Mouse (Mus musculus) MEL (cell line): ENCODE measurements at regions not wholly inside any gene's neighbourhood (a gene's known extent, or its start where the extent isn't known, plus 50 kb on each side); places are given as distances from the start of the nearest gene placed in this dataset.

Experiments
- DNase-seq: peaks from one replicate; pipeline ENCODE4 v3.0.0; 2011; ENCODE audit warnings: low read depth, low spot score
- H3K27ac ChIP-seq: 2 replicates; pipeline ENCODE4 v1.5.1; 2012; ENCODE audit warnings: low read depth, mild to moderate bottlenecking, control low read depth, low read length, moderate library complexity; ENCODE audit not compliant: control insufficient read depth
- H3K27me3 ChIP-seq, 2 experiments: fragments of 150-350 bp in 1 of 2; sonication (generic) in 1 of 2; 2 replicates each; pipeline ENCODE4 v1.6.1; 2012; ENCODE audit warnings: low read length in 2 of 2, mild to moderate bottlenecking in 2 of 2, improper control_type of control experiment in 1 of 2, moderate library complexity in 1 of 2; ENCODE audit not compliant: insufficient read depth in 2 of 2, control insufficient read depth in 1 of 2
- H3K36me3 ChIP-seq, 2 experiments: 2 replicates each; pipeline ENCODE4 v1.6.1; 2012 to 2014; ENCODE audit warnings: low read length in 2 of 2, improper control_type of control experiment in 1 of 2, inconsistent platforms in 1 of 2, mild to moderate bottlenecking in 1 of 2; ENCODE audit not compliant: insufficient read depth in 2 of 2, control insufficient read depth in 1 of 2
- H3K4me1 ChIP-seq, 2 experiments: fragments of 150-350 bp in 1 of 2; sonication (generic) in 1 of 2; 2 replicates each; pipeline ENCODE4 v1.6.1; 2012; ENCODE audit warnings: low read length in 2 of 2, improper control_type of control experiment in 1 of 2, mild to moderate bottlenecking in 1 of 2; ENCODE audit not compliant: insufficient read depth in 2 of 2, control insufficient read depth in 1 of 2
- H3K4me3 ChIP-seq, 2 experiments: fragments of 150-350 bp in 1 of 2; sonication (generic) in 1 of 2; 2 replicates each; pipeline ENCODE4 v1.5.1; 2012; ENCODE audit warnings: low read depth in 2 of 2, low read length in 2 of 2, mild to moderate bottlenecking in 2 of 2, moderate library complexity in 2 of 2, control low read depth in 1 of 2, improper control_type of control experiment in 1 of 2; ENCODE audit not compliant: control insufficient read depth in 1 of 2, insufficient read depth in 1 of 2
- H3K79me2 ChIP-seq: 2 replicates; pipeline ENCODE4 v1.6.1; 2012; ENCODE audit warnings: mild to moderate bottlenecking, low read length, moderate library complexity; ENCODE audit not compliant: control insufficient read depth, poor library complexity, insufficient read depth
- H3K9ac ChIP-seq: 2 replicates; pipeline ENCODE4 v1.6.1; 2012; ENCODE audit warnings: low read depth, mild to moderate bottlenecking, control low read depth, low read length, moderate library complexity; ENCODE audit not compliant: control insufficient read depth, poor library complexity, severe bottlenecking
- H3K9me3 ChIP-seq: fragments of 150-350 bp; sonication (generic); replicated peaks from 2 replicates; pipeline ENCODE4 v1.6.1; 2012; ENCODE audit warnings: mild to moderate bottlenecking, low read length, improper control_type of control experiment, moderate library complexity; ENCODE audit not compliant: insufficient read depth
- BHLHE40 ChIP-seq: IDR thresholded peaks from 2 replicates; pipeline ENCODE4 v1.6.1; 2012; ENCODE audit warnings: low read depth, mild to moderate bottlenecking, inconsistent platforms, low read length, improper control_type of control experiment, borderline replicate concordance
- CTCF ChIP-seq, 3 experiments: IDR thresholded peaks in 2 of 3; conservative IDR thresholded peaks in 1 of 3; 2 replicates each; pipeline ENCODE4 v1.5.1; 2011 to 2012; ENCODE audit warnings: low read length in 3 of 3, low read depth in 2 of 3, mild to moderate bottlenecking in 2 of 3, improper control_type of control experiment in 1 of 3, inconsistent platforms in 1 of 3, mixed read lengths in 1 of 3, moderate library complexity in 1 of 3; ENCODE audit not compliant: control insufficient read depth in 1 of 3, insufficient read depth in 1 of 3, poor library complexity in 1 of 3, severe bottlenecking in 1 of 3
- EP300 ChIP-seq, 2 experiments: IDR thresholded peaks; 2 replicates each; pipeline ENCODE4 v1.6.1; 2011; ENCODE audit warnings: improper control_type of control experiment in 2 of 2, low read length in 2 of 2, low read depth in 1 of 2, mild to moderate bottlenecking in 1 of 2
- KAT2A ChIP-seq: conservative IDR thresholded peaks from 2 replicates; pipeline ENCODE4 v1.6.1; 2012; ENCODE audit warnings: low read depth, low read length, improper control_type of control experiment, inconsistent platforms
- MAX ChIP-seq: IDR thresholded peaks from 2 replicates; pipeline ENCODE4 v1.6.1; 2011; ENCODE audit warnings: low read length, improper control_type of control experiment
- MEF2A ChIP-seq: IDR thresholded peaks from 2 replicates; pipeline ENCODE4 v1.6.1; 2014; ENCODE audit warnings: low read depth, mild to moderate bottlenecking, inconsistent platforms, low read length, improper control_type of control experiment; ENCODE audit not compliant: poor library complexity, insufficient replicate concordance, severe bottlenecking; ENCODE audit errors: extremely low read depth
- POLR2AphosphoS2 ChIP-seq: IDR thresholded peaks from 2 replicates; pipeline ENCODE4 v1.6.1; 2011; ENCODE audit warnings: low read length, improper control_type of control experiment
- POLR2AphosphoS5 ChIP-seq: IDR thresholded peaks from 2 replicates; pipeline ENCODE4 v1.6.1; 2012; ENCODE audit warnings: low read depth, borderline replicate concordance, mild to moderate bottlenecking, inconsistent platforms, low read length, moderate library complexity, mixed read lengths
- RAD21 ChIP-seq: IDR thresholded peaks from 2 replicates; pipeline ENCODE4 v1.6.1; 2011; ENCODE audit warnings: mild to moderate bottlenecking, low read depth, low read length, improper control_type of control experiment
- SMC3 ChIP-seq: IDR thresholded peaks from 2 replicates; pipeline ENCODE4 v1.6.1; 2011; ENCODE audit warnings: low read depth, low read length, improper control_type of control experiment
- USF1 ChIP-seq: IDR thresholded peaks from 2 replicates; pipeline ENCODE4 v1.6.1; 2014; ENCODE audit warnings: low read depth, mild to moderate bottlenecking, inconsistent platforms, low read length, improper control_type of control experiment, moderate library complexity

DNA sequence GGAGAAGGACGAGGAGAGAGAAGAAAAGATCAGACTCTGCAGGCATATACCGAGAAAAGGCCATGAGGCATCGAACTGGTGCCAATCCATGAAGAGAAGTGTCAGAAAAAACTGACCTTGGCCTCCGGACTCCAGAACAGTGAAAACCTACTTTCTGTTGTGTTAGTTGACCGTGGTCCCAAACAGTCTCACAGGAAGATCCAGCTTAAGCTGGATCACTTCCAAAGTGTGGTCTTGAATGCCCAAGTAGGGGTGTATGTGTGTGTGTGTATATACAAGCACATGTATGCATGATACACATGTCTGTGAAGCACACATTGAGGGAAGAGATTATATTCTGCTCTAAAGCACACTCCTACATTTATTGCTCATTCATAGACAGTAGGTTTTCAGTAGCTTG lies 93.3 kb upstream of the Ankrd55 start:
- H3K4me3 ChIP-seq, result no peak overlapping the region
- no peaks in the 10 kb centered on the region for H3K36me3 ChIP-seq
- H3K27ac ChIP-seq, result no peak overlapping the region
- H3K4me1 ChIP-seq, result no peaks in the 10 kb centered on the region
- no peak for TF ChIP-seq MEF2A
- TF ChIP-seq POLR2AphosphoS5, result no peak
- no peak overlapping the region for H3K9ac ChIP-seq
- no peaks in the 10 kb centered on the region for H3K79me2 ChIP-seq
- H3K27me3 ChIP-seq, result no peaks in the 10 kb centered on the region; a peak in 1 of 4 replicates
- DNase-seq, result no peak
- no peaks in the 10 kb centered on the region for H3K9me3 ChIP-seq

GRCm38 (mm10) chr13:112196789-112197188 lies 91.5 kb upstream of the Ankrd55 start:
- no peak overlapping the region for H3K27ac ChIP-seq
- no peaks in the 10 kb centered on the region for H3K79me2 ChIP-seq
- H3K9ac ChIP-seq, result no peak overlapping the region
- TF ChIP-seq CTCF (IDR thresholded peaks at IDR 0.05 in 2 of 3, conservative IDR thresholded peaks at IDR 0.05 in 1 of 3; ENCODE audit: control insufficient read depth in 1 of 3, insufficient read depth in 1 of 3, low read depth in 2 of 3, low read length in 3 of 3, poor library complexity in 1 of 3, severe bottlenecking in 1 of 3) (peak in 1 of 3 experiments; percentile 29; a peak in 2 of 6 replicates), POLR2AphosphoS2 (no peak), SMC3 (peak; percentile 30; the same call in 1 of the 2 replicates)
- no peaks in the 10 kb centered on the region for H3K36me3 ChIP-seq
- H3K9me3 ChIP-seq, result no peaks in the 10 kb centered on the region
- H3K4me3 ChIP-seq, result no peak overlapping the region
- DNase-seq, result no peak
- no peaks in the 10 kb centered on the region; a peak in 1 of 4 replicates for H3K27me3 ChIP-seq
- no peaks in the 10 kb centered on the region for H3K4me1 ChIP-seq

- no peak overlapping the region for H3K4me3 ChIP-seq
- no peaks in the 10 kb centered on the region; a peak in 1 of 4 replicates for H3K27me3 ChIP-seq
- no peak overlapping the region for H3K27ac ChIP-seq
- H3K36me3 ChIP-seq, result no peaks in the 10 kb centered on the region
- no peak for DNase-seq
- H3K9me3 ChIP-seq, result no peaks in the 10 kb centered on the region
- H3K4me1 ChIP-seq, result no peaks in the 10 kb centered on the region
- no peaks in the 10 kb centered on the region for H3K79me2 ChIP-seq
- H3K9ac ChIP-seq, result no peak overlapping the region
- no peak for TF ChIP-seq EP300 (IDR thresholded peaks at IDR 0.05; ENCODE audit: low read depth in 1 of 2, low read length in 2 of 2)
- no peak for TF ChIP-seq USF1
- TF ChIP-seq POLR2AphosphoS5, result no peak
- TF ChIP-seq MAX, result no peak
- TF ChIP-seq RAD21, result no peak
- TF ChIP-seq KAT2A, result no peak
- no peak for TF ChIP-seq BHLHE40
These were observed 84.5 kb upstream of the Ankrd55 start for GRCm38 (mm10) chr13:112203721-112204120.
